Mouse (Mus musculus) 3T3-L1 (cell line): Measurements from ENCODE around the gene Thra.
"Not testable (repeated sequence)": the region's sequence is repeated elsewhere in the genome, so short reads cannot be mapped to it uniquely, and the experiment has no call there.

ENCODE experiments used
- DNase-seq: peaks from one replicate; pipeline ENCODE4 v3.0.0-alpha.2; 2015; ENCODE audit warnings: low read depth, low spot score

Thra gene

DNA sequence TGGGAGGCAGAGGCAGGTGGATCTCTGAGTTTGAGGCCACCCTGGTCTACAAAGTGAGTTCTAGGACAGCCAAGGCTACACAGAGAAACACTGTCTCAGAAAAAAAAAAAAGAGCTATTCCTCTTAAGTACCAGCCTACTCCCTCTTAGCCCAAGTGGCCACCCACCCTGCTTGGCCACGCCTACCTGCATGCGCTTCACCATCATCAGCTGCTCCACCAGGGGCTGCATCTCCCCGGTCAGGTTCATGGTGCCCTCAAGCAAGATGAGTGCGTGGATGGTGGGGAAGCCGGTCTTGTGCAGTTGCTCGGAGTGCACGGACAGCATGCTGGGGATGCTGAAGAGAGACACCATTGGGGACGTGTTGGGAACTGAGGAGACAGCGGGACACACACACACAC lies 24.5 kb upstream of the Thra start:
- no peak for DNase-seq

- DNase-seq, result peak; percentile 53
Observed at GRCm38 (mm10) chr11:98717904-98718303, 22.5 kb upstream of the Thra start.

- DNase-seq, result no peak
Observed at GRCm38 (mm10) chr11:98720756-98721155, 19.7 kb upstream of the Thra start.

DNA sequence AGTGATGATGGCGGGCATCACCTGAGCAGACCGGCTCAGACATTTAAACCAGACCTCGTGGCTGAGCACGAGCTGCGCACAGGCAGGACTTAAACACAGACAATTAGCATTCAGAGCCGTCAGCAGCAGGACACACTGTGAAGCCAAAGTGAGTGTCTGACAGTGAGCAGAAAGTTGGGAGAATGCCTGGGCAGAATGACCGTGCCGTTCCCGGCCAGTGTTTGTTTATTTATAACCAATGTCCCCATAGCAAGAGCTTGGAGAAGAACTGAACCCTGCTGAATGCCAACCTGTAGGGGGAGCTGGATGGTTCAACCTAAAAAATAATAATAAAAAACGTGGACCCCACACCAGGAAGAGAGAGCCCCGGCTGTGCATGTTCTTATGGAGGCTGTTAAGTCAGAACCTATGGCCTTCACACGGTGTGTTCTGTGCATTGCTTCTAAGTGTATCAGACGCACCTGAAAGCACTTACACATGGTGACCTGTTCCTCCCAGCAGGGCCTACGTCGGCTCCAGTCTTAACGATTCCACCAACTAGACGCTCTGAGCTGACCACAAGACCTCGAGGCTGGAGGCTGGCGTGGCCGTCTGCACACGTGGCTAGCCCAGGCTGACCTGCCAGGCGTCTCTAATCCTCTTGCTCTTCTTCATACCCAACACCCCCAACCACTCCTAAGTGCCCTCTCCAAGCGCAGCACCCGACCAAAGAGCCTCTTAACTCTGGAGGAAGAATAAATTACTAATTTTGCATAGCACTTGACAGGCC lies 18.8 kb upstream of the Thra start:
- peak; percentile 65 for DNase-seq

DNA sequence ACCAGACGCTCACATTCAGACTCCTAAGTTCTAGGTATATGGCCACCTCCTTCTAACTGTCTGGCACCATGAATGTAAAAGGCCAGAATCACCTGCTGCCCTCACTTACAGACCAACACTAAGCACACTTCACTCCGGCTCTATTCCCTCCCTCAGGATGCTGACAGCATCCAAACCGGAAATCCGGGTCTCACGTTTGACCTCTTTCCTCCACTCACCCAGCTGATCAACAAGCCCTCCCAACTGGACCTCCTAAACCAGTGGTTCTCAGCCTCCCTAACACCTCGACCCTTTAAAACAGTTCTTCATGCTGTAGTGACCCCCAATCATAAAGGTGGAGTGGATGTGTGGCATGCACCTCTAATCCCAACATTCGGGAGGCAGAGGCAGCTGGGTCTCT lies 17.3 kb upstream of the Thra start:
- DNase-seq, result no peak

- no peak for DNase-seq
Observed at GRCm38 (mm10) chr11:98725926-98726506, 14.4 kb upstream of the Thra start.

DNA sequence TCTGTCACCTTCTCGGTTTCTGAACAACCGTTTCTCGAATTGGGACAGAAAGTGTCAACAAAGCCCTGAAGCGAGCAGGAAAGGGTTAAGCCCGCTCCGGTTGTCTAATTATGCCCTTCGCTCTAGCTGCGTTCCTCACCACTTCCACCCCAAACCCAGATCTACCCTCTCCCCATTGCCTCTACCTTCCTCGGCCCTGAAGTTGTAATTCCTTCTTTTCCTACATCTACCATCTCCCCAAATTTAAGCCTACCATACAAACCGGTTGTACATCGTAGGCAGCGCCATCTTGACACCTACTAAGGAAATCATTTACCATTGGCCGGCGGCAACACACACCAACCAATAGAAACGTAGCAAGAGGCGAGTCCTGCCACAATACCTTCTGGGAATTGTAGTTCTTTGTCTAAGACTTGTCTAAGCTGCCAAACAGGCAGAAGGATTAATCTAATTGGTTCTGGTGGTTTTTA lies 11.3 kb upstream of the Thra start, which contains the start of gene Med24:
Gene Med24, minus strand, starts transcription at position 317 of the 470 bp plus-strand sequence.
- DNase-seq, result peak; percentile 97

DNA sequence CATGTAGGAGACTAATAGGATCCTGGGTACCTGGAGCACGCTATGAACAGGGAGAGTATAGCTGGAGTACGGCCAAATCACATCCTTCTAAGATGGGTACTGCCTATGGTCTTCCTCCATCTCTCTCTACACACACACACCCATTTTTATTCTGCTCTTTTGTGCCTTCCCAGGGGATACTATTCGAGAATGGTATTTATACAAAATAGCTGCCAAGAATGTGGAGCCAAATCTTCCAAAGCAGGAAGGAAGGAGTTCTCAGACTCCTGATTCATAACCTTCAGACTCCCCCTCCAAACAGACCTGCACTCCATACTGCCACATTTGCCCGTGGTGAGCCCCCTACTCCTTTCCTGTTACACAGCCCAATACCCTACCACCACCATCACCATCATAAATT lies 9.7 kb upstream of the Thra start:
- peak; percentile 68 for DNase-seq

DNA sequence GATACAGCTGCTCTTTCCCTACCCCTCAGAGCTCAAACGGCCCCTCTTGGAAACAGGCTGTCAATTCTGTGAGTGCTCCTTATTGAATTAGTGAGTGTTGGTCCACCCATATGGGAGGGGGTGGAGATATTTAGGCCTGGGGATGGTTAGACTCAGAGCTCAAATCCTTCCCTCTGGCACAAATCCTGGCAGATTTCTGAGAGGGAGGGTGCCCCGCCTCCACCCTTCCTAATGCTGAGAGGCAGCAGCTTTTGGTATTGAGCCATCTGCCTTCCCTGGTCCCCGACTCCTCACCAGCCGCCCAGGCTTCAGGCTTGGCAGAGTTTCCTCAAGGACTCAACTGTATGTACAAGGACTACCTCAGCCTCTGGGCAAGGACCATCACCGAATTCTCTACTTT lies 9.3 kb upstream of the Thra start:
- peak; percentile 65 for DNase-seq

- no peak for DNase-seq
Observed at GRCm38 (mm10) chr11:98734020-98734419, 6.4 kb upstream of the Thra start.

- DNase-seq, result no peak
Observed at GRCm38 (mm10) chr11:98735111-98735510, 5.3 kb upstream of the Thra start.

- DNase-seq, result peak; percentile 67
Observed at GRCm38 (mm10) chr11:98736176-98736575, 4.3 kb upstream of the Thra start.

DNA sequence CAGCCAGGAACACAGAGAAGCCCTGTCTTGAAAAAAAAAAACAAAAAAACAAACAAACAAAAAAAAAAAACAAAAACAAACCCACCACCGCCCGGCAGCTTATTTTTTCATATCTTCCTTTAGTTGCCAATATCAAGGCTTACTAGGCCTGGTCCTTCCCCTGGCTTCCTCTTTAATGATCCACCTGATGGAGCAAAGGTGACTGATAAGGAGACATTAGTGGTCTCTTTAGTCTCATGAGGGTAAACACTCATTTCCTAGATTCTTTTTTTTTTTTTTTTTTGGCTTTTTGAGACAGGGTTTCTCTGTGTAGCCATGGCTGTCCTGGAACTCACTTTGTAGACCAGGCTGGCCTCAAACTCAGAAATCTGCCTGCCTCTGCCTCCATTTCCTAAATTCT lies 3.2 kb upstream of the Thra start:
- DNase-seq, result not testable (repeated sequence)

GRCm38 (mm10) chr11:98738428-98738911 lies 2.0 kb upstream of the Thra start:
- DNase-seq, result no peak

DNA sequence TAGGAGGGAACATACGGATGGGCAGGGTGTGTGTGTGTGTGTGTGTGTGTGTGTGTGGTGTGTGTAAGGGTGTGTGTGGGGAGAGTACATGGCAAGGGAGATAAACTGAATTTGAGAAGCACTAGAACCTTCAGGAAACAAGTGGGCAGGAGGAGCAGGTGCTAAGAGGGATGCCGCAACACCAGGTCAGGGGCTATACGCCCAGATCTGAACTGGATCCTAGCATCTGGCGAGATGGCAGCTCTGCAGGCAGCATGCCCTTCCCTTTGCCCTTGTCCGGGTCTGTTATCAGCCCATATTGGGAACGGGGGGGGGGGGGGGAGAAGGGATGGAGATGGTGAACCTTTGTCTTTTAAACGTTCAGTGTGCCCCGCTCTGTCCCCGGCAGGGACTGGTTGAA lies 1.5 kb upstream of the Thra start:
- DNase-seq, result no peak

GRCm38 (mm10) chr11:98740026-98740392 lies 429 bp upstream of the Thra start:
- no peak for DNase-seq

DNA sequence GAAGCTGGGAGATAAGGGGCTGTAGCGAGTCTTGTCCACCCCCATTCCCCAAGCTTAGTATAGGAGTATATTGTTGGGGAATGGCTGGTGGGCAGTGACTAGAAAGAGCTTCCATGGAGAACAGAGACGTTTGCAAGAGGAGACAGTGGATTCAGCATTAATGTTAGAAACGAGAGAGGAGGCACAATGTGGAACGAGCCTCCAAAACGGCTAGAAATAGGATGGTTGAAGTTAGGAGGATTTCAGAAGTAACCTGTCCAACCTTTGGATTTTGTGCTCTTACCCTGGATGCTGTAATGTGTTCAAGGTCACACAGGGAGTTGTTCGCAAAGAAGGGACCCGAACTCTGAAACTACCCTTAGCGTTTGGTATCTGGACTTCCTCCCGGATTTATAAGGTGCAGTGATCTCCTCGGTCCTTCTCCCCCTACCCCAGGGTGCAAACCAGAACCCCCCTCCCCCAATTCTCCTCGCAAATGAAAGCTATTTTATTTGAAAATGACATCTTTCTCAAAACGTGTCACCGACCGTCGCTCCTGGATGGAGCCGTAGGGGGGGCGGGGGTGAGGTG lies 698 bp downstream of the Thra start:
- peak; percentile 39 for DNase-seq

DNA sequence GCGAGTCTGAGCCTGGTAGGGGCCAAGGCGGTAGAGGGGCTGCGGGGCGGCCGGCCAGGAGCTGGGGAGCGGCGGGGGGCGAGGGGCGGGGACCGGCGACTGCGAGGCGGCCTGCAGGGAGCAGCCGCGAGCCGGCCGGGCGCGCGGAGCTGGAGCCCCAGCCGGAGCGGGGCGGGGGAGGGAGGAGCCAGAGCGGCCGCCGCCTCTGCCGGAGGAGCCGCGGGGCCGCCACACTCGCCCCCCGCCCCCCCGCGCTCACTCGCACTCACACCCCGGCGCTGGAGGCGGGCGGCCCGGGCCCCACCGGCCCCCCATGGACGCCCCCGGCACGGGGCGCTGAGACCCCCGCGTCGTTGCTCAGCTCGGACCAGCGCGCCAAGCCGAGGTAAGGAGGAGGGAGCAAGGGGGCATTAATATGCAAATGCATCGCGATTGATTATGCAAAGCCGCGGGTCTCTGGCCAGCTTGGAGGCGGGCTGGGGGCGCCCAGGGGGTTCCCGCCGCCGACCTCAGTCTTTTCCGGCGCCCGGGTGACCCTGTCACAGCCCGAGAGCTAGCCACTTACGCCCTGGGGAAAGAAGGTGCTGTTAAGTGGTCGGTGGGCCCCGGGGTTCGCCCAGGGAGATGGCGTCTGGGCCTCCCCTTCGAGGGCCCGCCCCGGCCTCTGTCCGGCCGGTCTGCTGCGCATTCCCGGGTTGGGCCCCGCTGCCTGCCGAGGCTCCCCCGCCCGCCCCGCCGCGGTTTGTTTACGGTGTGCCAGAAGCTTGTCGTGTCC lies 1.4 kb downstream of the Thra start:
- DNase-seq, result peak; percentile 58

GRCm38 (mm10) chr11:98742397-98743291 lies 2.2 kb downstream of the Thra start:
- peak; percentile 13 for DNase-seq

GRCm38 (mm10) chr11:98743655-98744345 lies 3.4 kb downstream of the Thra start:
- peak; percentile 48 for DNase-seq
